Mouse (Mus musculus) intestine, embryonic 16.5 days (tissue): ENCODE results near the gene Rpgr. TPM values are rescaled to one million over a fixed set of nuclear protein-coding genes. Genes with fewer than 3 reads are reported as not detected.

Experiments used
- ATAC-seq: fragments of 200-750 bp; cut with Nextera tagmentation; 2 replicates; pipeline ENCODE4 v1.8.0; 2017; ENCODE audit warnings: moderate TSS enrichment, moderate library complexity
- H3K27ac ChIP-seq: fragments of 300-500 bp; sonication (generic); 2 replicates; pipeline ENCODE4 v1.5.1; 2014; ENCODE audit warnings: mild to moderate bottlenecking, low read length
- H3K27me3 ChIP-seq: fragments of 300-500 bp; sonication (generic); replicated peaks from 2 replicates; pipeline ENCODE4 v1.6.1; 2014; ENCODE audit warnings: low read length, control low read depth, mixed read lengths; ENCODE audit not compliant: control insufficient read depth, insufficient read depth
- H3K36me3 ChIP-seq: fragments of 300-500 bp; sonication (generic); 2 replicates; pipeline ENCODE4 v1.6.1; 2014; ENCODE audit warnings: low read length, control low read depth; ENCODE audit not compliant: control insufficient read depth, insufficient read depth
- H3K4me1 ChIP-seq: fragments of 300-500 bp; sonication (generic); 2 replicates; pipeline ENCODE4 v1.6.1; 2014; ENCODE audit warnings: low read length, control low read depth, mixed read lengths; ENCODE audit not compliant: control insufficient read depth, insufficient read depth
- H3K4me2 ChIP-seq: fragments of 300-500 bp; sonication (generic); 2 replicates; pipeline ENCODE4 v1.6.1; 2014; ENCODE audit warnings: low read depth, low read length, control low read depth
- H3K4me3 ChIP-seq: fragments of 300-500 bp; sonication (generic); 2 replicates; pipeline ENCODE4 v1.5.1; 2014; ENCODE audit warnings: mild to moderate bottlenecking, low read length
- H3K9ac ChIP-seq: fragments of 300-500 bp; sonication (generic); 2 replicates; pipeline ENCODE4 v1.6.1; 2014; ENCODE audit warnings: low read depth, low read length
- H3K9me3 ChIP-seq: fragments of 300-500 bp; sonication (generic); 2 replicates; pipeline ENCODE4 v1.6.1; 2016; ENCODE audit warnings: low read length, control low read depth; ENCODE audit not compliant: control insufficient read depth
- polyA plus RNA-seq: library from polyadenylated mRNA; unstranded; fragments of >200 nt; fragmentation: Nextera tagmentation; extraction: Ambion mirVana; gene quantifications from 2 replicates; pipeline ENCODE4 v1.2.1, GENCODE M21; 2015

Gene Rpgr
- polyA plus RNA-seq, 1 experiment from 2014 or later: 11.1 TPM

- no peak overlapping the region for H3K4me2 ChIP-seq
- H3K27me3 ChIP-seq: no peaks in the 10 kb centered on the region
- H3K36me3 ChIP-seq: no peaks in the 10 kb centered on the region
- H3K4me1 ChIP-seq: no peaks in the 10 kb centered on the region
- H3K9me3 ChIP-seq: no peaks in the 10 kb centered on the region
- no peak for ATAC-seq
- no peak overlapping the region for H3K4me3 ChIP-seq
- no peak overlapping the region for H3K27ac ChIP-seq
- H3K9ac ChIP-seq: no peak overlapping the region
Observed at GRCm38 (mm10) chrX:10034666-10035065, 182.1 kb downstream of the Rpgr start.

Other genes with a start within 250 kb of the Rpgr start
- 17.9 and 18.2 TPM in 2 replicates for gene Srpx, start 99.2 kb downstream of the Rpgr start, polyA plus RNA-seq
- 87.6 and 103 TPM in 2 replicates for gene Otc, start 35.4 kb upstream of the Rpgr start, polyA plus RNA-seq